35 mouse cellular contexts compared by ENCODE assay signal in the genomic region with DNA sequence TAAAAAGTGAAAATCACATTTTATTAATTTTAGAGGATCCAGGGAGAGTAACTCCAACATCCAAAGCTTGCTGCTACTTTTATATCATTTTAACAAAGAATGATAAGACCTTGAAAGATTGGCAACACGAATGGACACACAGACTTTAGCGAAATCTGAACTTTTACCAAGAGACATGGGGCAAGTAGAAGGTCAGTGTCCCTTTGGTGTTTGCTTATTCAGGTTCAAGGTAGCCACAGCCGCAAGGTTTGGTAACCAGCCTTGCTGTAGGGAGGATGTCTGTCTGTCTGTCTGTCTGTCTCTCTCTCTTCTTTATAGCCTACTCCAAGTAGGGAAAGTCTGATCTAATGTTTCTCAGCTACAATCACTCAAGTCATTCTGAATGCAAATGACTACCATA.
"Had no signal": no experiment of that assay in that cellular context is flagged by ENCODE, and none has a peak within 500 bp of the region (broad histone marks: within the 10 kb centered on the region; RNA-seq: fewer than 3 reads in every experiment).

No protein-coding gene starts in this region.

- H3K9ac ChIP-seq: heart, embryonic 12.5 days; heart, embryonic 13.5 days; heart, embryonic 15.5 days; hindbrain, embryonic 12.5 days; hindbrain, embryonic 13.5 days; hindbrain, embryonic 14.5 days; hindbrain, embryonic 15.5 days; intestine, embryonic 15.5 days; kidney, embryonic 15.5 days had no signal

- H3K36me3 ChIP-seq: heart, embryonic 10.5 days; heart, embryonic 12.5 days; heart, embryonic 13.5 days; heart, embryonic 15.5 days; hindbrain, embryonic 10.5 days; hindbrain, embryonic 12.5 days; hindbrain, embryonic 13.5 days; hindbrain, embryonic 15.5 days; intestine, embryonic 15.5 days; kidney, embryonic 15.5 days had no signal

- H3K4me1 ChIP-seq: heart, embryonic 10.5 days; heart, embryonic 12.5 days; heart, embryonic 13.5 days; heart, embryonic 15.5 days; hindbrain, embryonic 13.5 days; hindbrain, embryonic 15.5 days; intestine, embryonic 15.5 days; kidney, embryonic 15.5 days had no signal

- H3K4me2 ChIP-seq: heart, embryonic 11.5 days; heart, embryonic 12.5 days; heart, embryonic 13.5 days; heart, embryonic 15.5 days; hindbrain, embryonic 12.5 days; hindbrain, embryonic 13.5 days; hindbrain, embryonic 14.5 days; hindbrain, embryonic 15.5 days; intestine, embryonic 15.5 days; kidney, embryonic 15.5 days had no signal

- ATAC-seq: hindbrain, embryonic 16.5 days; hindbrain, postnatal 0 days; inflammation-experienced regulatory T-cells, adult 6 months; intestine, embryonic 15.5 days; intestine, embryonic 16.5 days; intestine, postnatal 0 days had no signal

- H3K27me3 ChIP-seq: heart, embryonic 12.5 days; heart, embryonic 13.5 days; heart, embryonic 15.5 days; hindbrain, embryonic 12.5 days; hindbrain, embryonic 13.5 days; hindbrain, embryonic 15.5 days; intestine, embryonic 15.5 days; kidney, embryonic 15.5 days had no signal

- H3K27ac ChIP-seq: heart, embryonic 10.5 days; heart, embryonic 13.5 days; heart, embryonic 15.5 days; hindbrain, embryonic 10.5 days; hindbrain, embryonic 12.5 days; hindbrain, embryonic 13.5 days; hindbrain, embryonic 14.5 days; hindbrain, embryonic 15.5 days; hindbrain, postnatal 0 days; intestine, embryonic 15.5 days; kidney, embryonic 15.5 days; kidney, postnatal 0 days; layer of hippocampus, adult 2 months had no signal

- DNase-seq: heart, postnatal 10 days; heart, postnatal 14 days; heart, postnatal 36 days; heart, postnatal 4 days; kidney, adult 11 months; kidney, adult 18-20 months; kidney, adult 2 months; kidney, adult 8-10 months; kidney, adult 9 months; kidney, postnatal 10 days; kidney, postnatal 14 days; kidney, postnatal 25 days; kidney, postnatal 36 days; kidney, postnatal 4 days; layer of hippocampus, adult 9-11 months; layer of hippocampus, postnatal 36 days had no signal

- H3K4me3 ChIP-seq: heart, embryonic 10.5 days; heart, embryonic 12.5 days; heart, embryonic 13.5 days; heart, embryonic 15.5 days; hindbrain, embryonic 10.5 days; hindbrain, embryonic 12.5 days; hindbrain, embryonic 13.5 days; hindbrain, embryonic 15.5 days; intestine, embryonic 15.5 days; kidney, embryonic 15.5 days; layer of hippocampus, adult 2 months had no signal

- H3K9me3 ChIP-seq: heart, embryonic 10.5 days; heart, embryonic 12.5 days; heart, embryonic 13.5 days; heart, embryonic 15.5 days; hindbrain, embryonic 10.5 days; hindbrain, embryonic 12.5 days; hindbrain, embryonic 13.5 days; hindbrain, embryonic 15.5 days; intestine, embryonic 15.5 days; kidney, embryonic 15.5 days had no signal
